ENCODE assay signal across 8 mouse cellular contexts in the genomic region with DNA sequence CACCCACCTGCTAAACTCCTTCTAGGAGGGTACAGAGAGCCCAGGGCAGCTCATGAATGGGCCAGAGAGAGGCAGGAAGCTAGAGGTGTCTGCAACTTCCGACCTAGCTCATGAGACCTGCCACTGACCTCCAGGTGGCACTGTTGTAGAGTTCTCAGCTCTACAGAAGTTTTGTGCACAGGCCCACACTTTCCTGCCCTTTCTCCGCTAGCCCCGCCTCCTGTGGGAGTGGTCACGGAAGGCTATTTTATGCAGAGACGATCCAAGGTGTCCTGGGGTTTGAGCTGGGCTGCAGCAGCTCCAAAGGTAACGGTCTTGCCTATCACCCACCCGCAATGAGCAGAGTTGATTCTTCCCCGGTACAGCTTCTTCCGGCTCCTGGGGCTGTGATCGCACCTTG. TPM values are rescaled to one million over a fixed set of nuclear protein-coding genes. Genes with fewer than 3 reads are reported as not detected.
DNase-seq lines count a peak whose midpoint lies in the region; ATAC-seq and TF ChIP-seq lines count a peak whose summit lies in the region.

No protein-coding gene starts in this region.

- peak; percentile 67 for TF ChIP-seq CTCF in midbrain, postnatal 0 days (IDR thresholded peaks at IDR 0.05)

- TF ChIP-seq POLR2A in limb, embryonic 14.5 days (IDR thresholded peaks at IDR 0.05; ENCODE audit: borderline replicate concordance, extremely low read depth, insufficient read depth, insufficient read length): no peak

- peak; percentile 44; the same call in 1 of the 2 replicates for ATAC-seq in midbrain, embryonic 11.5 days (ENCODE audit: low FRiP score)
- no peak for ATAC-seq in midbrain, embryonic 16.5 days
- ATAC-seq in hindbrain, embryonic 14.5 days (ENCODE audit: low FRiP score): no peak
- ATAC-seq in limb, embryonic 14.5 days (ENCODE audit: low FRiP score, low read depth): peak; percentile 76
- ATAC-seq in midbrain, postnatal 0 days (ENCODE audit: low FRiP score): no peak

- peak overlapping the region; percentile 27; the same call in 1 of the 2 replicates for H3K4me2 ChIP-seq in midbrain, embryonic 11.5 days
- no peak overlapping the region for H3K4me2 ChIP-seq in midbrain, embryonic 16.5 days (ENCODE audit: low read length)
- no peak overlapping the region for H3K4me2 ChIP-seq in hindbrain, embryonic 14.5 days (replicated peaks)
- peak overlapping the region; percentile 34 for H3K4me2 ChIP-seq in limb, embryonic 14.5 days (replicated peaks; ENCODE audit: low read depth, low read length, severe bottlenecking)
- H3K4me2 ChIP-seq in midbrain, postnatal 0 days (ENCODE audit: low read depth, low read length, poor library complexity, severe bottlenecking): no peak overlapping the region

- DNase-seq in midbrain, embryonic 11.5 days (ENCODE audit: low spot score, missing footprints): peak; percentile 94
- peak; percentile 68 for DNase-seq in gastrocnemius, adult 18-20 months (ENCODE audit: low spot score)
- peak; percentile 40 for DNase-seq in hindbrain, embryonic 14.5 days (ENCODE audit: low spot score)
- DNase-seq in limb, embryonic 14.5 days (ENCODE audit: low spot score): peak; percentile 75
- peak; percentile 71 for DNase-seq in midbrain, postnatal 0 days (ENCODE audit: low spot score)
- DNase-seq in testis, postnatal 10 days (ENCODE audit: low spot score): peak; percentile 93

- no peaks in the 10 kb centered on the region for H3K4me1 ChIP-seq in midbrain, embryonic 11.5 days (ENCODE audit: control insufficient read depth, insufficient read depth, low read length)
- no peaks in the 10 kb centered on the region for H3K4me1 ChIP-seq in midbrain, embryonic 16.5 days (ENCODE audit: control insufficient read depth, insufficient read depth, low read length)
- H3K4me1 ChIP-seq in brown adipose tissue, adult 24 weeks (ENCODE audit: control insufficient read depth, insufficient read depth, insufficient read length, low read length): no peaks in the 10 kb centered on the region
- no peaks in the 10 kb centered on the region for H3K4me1 ChIP-seq in hindbrain, embryonic 14.5 days (replicated peaks; ENCODE audit: control insufficient read depth, insufficient read depth, low read length)
- H3K4me1 ChIP-seq in limb, embryonic 14.5 days (ENCODE audit: control insufficient read depth, insufficient read depth, low read length): no peaks in the 10 kb centered on the region
- H3K4me1 ChIP-seq in midbrain, postnatal 0 days (ENCODE audit: insufficient read depth, low read length): no peaks in the 10 kb centered on the region

- 12% methylated on average over 10 of the region's 10 CpGs for WGBS in midbrain, embryonic 11.5 days
- WGBS in midbrain, embryonic 16.5 days: 13% methylated on average over 10 of the region's 10 CpGs
- 11% methylated on average over 10 of the region's 10 CpGs for WGBS in hindbrain, embryonic 14.5 days
- 7% methylated on average over 10 of the region's 10 CpGs for WGBS in limb, embryonic 14.5 days
- WGBS in midbrain, postnatal 0 days: 14% methylated on average over 10 of the region's 10 CpGs

- H3K9me3 ChIP-seq in midbrain, embryonic 11.5 days (ENCODE audit: control insufficient read depth, low read length): no peaks in the 10 kb centered on the region
- no peaks in the 10 kb centered on the region for H3K9me3 ChIP-seq in midbrain, embryonic 16.5 days (replicated peaks; ENCODE audit: control insufficient read depth, low read length, poor library complexity, severe bottlenecking)
- no peaks in the 10 kb centered on the region for H3K9me3 ChIP-seq in hindbrain, embryonic 14.5 days (ENCODE audit: control insufficient read depth, low read length)
- H3K9me3 ChIP-seq in limb, embryonic 14.5 days (ENCODE audit: control insufficient read depth, low read length): no peaks in the 10 kb centered on the region
- H3K9me3 ChIP-seq in midbrain, postnatal 0 days (ENCODE audit: low read length): no peaks in the 10 kb centered on the region

- no peak overlapping the region for H3K27ac ChIP-seq in midbrain, embryonic 11.5 days (ENCODE audit: low read depth, low read length)
- H3K27ac ChIP-seq in midbrain, embryonic 16.5 days (ENCODE audit: low read length): no peak overlapping the region
- H3K27ac ChIP-seq in brown adipose tissue, adult 24 weeks (replicated peaks; ENCODE audit: low read depth, low read length): no peak overlapping the region
- H3K27ac ChIP-seq in hindbrain, embryonic 14.5 days: no peak overlapping the region
- H3K27ac ChIP-seq in limb, embryonic 14.5 days (replicated peaks; ENCODE audit: low read depth, low read length): no peak overlapping the region
- H3K27ac ChIP-seq in midbrain, postnatal 0 days (ENCODE audit: low read depth, low read length): no peak overlapping the region

- H3K36me3 ChIP-seq in midbrain, embryonic 11.5 days (ENCODE audit: control insufficient read depth, insufficient read depth, low read length): no peaks in the 10 kb centered on the region
- no peaks in the 10 kb centered on the region for H3K36me3 ChIP-seq in midbrain, embryonic 16.5 days (ENCODE audit: control insufficient read depth, insufficient read depth, low read length)
- no peaks in the 10 kb centered on the region for H3K36me3 ChIP-seq in hindbrain, embryonic 14.5 days (replicated peaks; ENCODE audit: control insufficient read depth, insufficient read depth)
- no peaks in the 10 kb centered on the region for H3K36me3 ChIP-seq in limb, embryonic 14.5 days (ENCODE audit: control insufficient read depth, insufficient read depth, low read length)
- no peaks in the 10 kb centered on the region for H3K36me3 ChIP-seq in midbrain, postnatal 0 days (ENCODE audit: insufficient read depth, low read length)

- H3K4me3 ChIP-seq in midbrain, embryonic 11.5 days (ENCODE audit: low read depth, low read length): no peak overlapping the region; the same call in 1 of the 2 replicates
- H3K4me3 ChIP-seq in midbrain, embryonic 16.5 days (ENCODE audit: low read depth, low read length): no peak overlapping the region
- peak overlapping the region; percentile 50 for H3K4me3 ChIP-seq in brown adipose tissue, adult 24 weeks (ENCODE audit: insufficient read depth, low read depth, low read length)
- H3K4me3 ChIP-seq in hindbrain, embryonic 14.5 days (replicated peaks; ENCODE audit: low read length): no peak overlapping the region
- H3K4me3 ChIP-seq in limb, embryonic 14.5 days (replicated peaks; ENCODE audit: low read length): peak overlapping the region; percentile 20
- no peak overlapping the region for H3K4me3 ChIP-seq in midbrain, postnatal 0 days (ENCODE audit: low read depth, low read length)

- H3K9ac ChIP-seq in midbrain, embryonic 11.5 days (ENCODE audit: low read length): no peak overlapping the region
- no peak overlapping the region for H3K9ac ChIP-seq in midbrain, embryonic 16.5 days (ENCODE audit: low read depth, low read length)
- no peak overlapping the region for H3K9ac ChIP-seq in hindbrain, embryonic 14.5 days
- no peak overlapping the region for H3K9ac ChIP-seq in limb, embryonic 14.5 days (ENCODE audit: low read depth, low read length, severe bottlenecking)
- no peak overlapping the region for H3K9ac ChIP-seq in midbrain, postnatal 0 days (replicated peaks; ENCODE audit: low read length, poor library complexity, severe bottlenecking)

- no peaks in the 10 kb centered on the region for H3K27me3 ChIP-seq in midbrain, embryonic 11.5 days (ENCODE audit: control insufficient read depth, insufficient read depth, low read length)
- peaks cover 4% of the 10 kb centered on the region; the same call in 1 of the 2 replicates for H3K27me3 ChIP-seq in midbrain, embryonic 16.5 days (ENCODE audit: control insufficient read depth, insufficient read depth, low read depth, low read length)
- no peaks in the 10 kb centered on the region for H3K27me3 ChIP-seq in hindbrain, embryonic 14.5 days (ENCODE audit: control insufficient read depth, insufficient read depth, low read length)
- no peaks in the 10 kb centered on the region for H3K27me3 ChIP-seq in limb, embryonic 14.5 days (ENCODE audit: control insufficient read depth, insufficient read depth, low read length)
- H3K27me3 ChIP-seq in midbrain, postnatal 0 days (ENCODE audit: insufficient read depth, low read length): no peaks in the 10 kb centered on the region

RNA-seq across cellular contexts. Expression of a gene that starts 20.1 kb away (rescaled TPM):
- polyA plus RNA-seq in midbrain, embryonic 11.5 days (2014; fragmentation: Nextera tagmentation; extraction: Ambion mirVana): 71.6 and 78.5 TPM in 2 replicates
- 58.7 and 66.6 TPM in 2 replicates for polyA plus RNA-seq in midbrain, embryonic 16.5 days (2015; fragmentation: Nextera tagmentation; extraction: Ambion mirVana)
- 48.3 and 52.7 TPM in 2 replicates for polyA plus RNA-seq in brown adipose tissue, adult 24 weeks (2012; ENCODE audit: insufficient read depth, insufficient read length, missing spikeins)
- total RNA-seq in gastrocnemius, adult 18-20 months (2021): 10 to 100 TPM; 32.5 to 34.9 TPM
- 57.6 and 58.7 TPM in 2 replicates for polyA plus RNA-seq in hindbrain, embryonic 14.5 days (2014; fragmentation: Nextera tagmentation; extraction: Ambion mirVana)
- polyA plus RNA-seq in limb, embryonic 14.5 days (2012; rRNA removed): 28.5 and 38.8 TPM in 2 replicates
- 84.8 and 98.0 TPM in 2 replicates for polyA plus RNA-seq in limb, embryonic 14.5 days (2014; fragmentation: Nextera tagmentation; extraction: Ambion mirVana)
- total RNA-seq in midbrain, postnatal 0 days (2014; rRNA removed): 45.0 and 65.4 TPM in 2 replicates
- polyA plus RNA-seq in midbrain, postnatal 0 days (2015; fragmentation: Nextera tagmentation; extraction: Ambion mirVana): 64.4 and 65.6 TPM in 2 replicates

RNA-seq across cellular contexts. Expression of a gene that starts 20.1 kb away (rescaled TPM):
- polyA plus RNA-seq in midbrain, embryonic 11.5 days (2014; fragmentation: Nextera tagmentation; extraction: Ambion mirVana): 12.7 and 12.9 TPM in 2 replicates
- polyA plus RNA-seq in midbrain, embryonic 16.5 days (2015; fragmentation: Nextera tagmentation; extraction: Ambion mirVana): 14.4 and 15.1 TPM in 2 replicates
- 4.5 TPM in 2 replicates for polyA plus RNA-seq in brown adipose tissue, adult 24 weeks (2012; ENCODE audit: insufficient read depth, insufficient read length, missing spikeins)
- 1 to 10 TPM; 5.6 to 7.8 TPM for total RNA-seq in gastrocnemius, adult 18-20 months (2021)
- 10.0 and 13.3 TPM in 2 replicates for polyA plus RNA-seq in hindbrain, embryonic 14.5 days (2014; fragmentation: Nextera tagmentation; extraction: Ambion mirVana)
- polyA plus RNA-seq in limb, embryonic 14.5 days (2012; rRNA removed): 20.7 and 30.7 TPM in 2 replicates
- polyA plus RNA-seq in limb, embryonic 14.5 days (2014; fragmentation: Nextera tagmentation; extraction: Ambion mirVana): 12.9 and 15.4 TPM in 2 replicates
- total RNA-seq in midbrain, postnatal 0 days (2014; rRNA removed): 19.3 and 26.5 TPM in 2 replicates
- 10.9 and 15.2 TPM in 2 replicates for polyA plus RNA-seq in midbrain, postnatal 0 days (2015; fragmentation: Nextera tagmentation; extraction: Ambion mirVana)

RNA-seq across cellular contexts. Expression of a gene that starts 21.8 kb away (rescaled TPM):
- polyA plus RNA-seq in midbrain, embryonic 11.5 days (2014; fragmentation: Nextera tagmentation; extraction: Ambion mirVana): 114 and 122 TPM in 2 replicates
- 81.8 and 82.1 TPM in 2 replicates for polyA plus RNA-seq in midbrain, embryonic 16.5 days (2015; fragmentation: Nextera tagmentation; extraction: Ambion mirVana)
- 16.7 and 22.2 TPM in 2 replicates for polyA plus RNA-seq in brown adipose tissue, adult 24 weeks (2012; ENCODE audit: insufficient read depth, insufficient read length, missing spikeins)
- total RNA-seq in gastrocnemius, adult 18-20 months (2021): 10 to 100 TPM; 30.5 to 31.4 TPM
- polyA plus RNA-seq in hindbrain, embryonic 14.5 days (2014; fragmentation: Nextera tagmentation; extraction: Ambion mirVana): 65.7 and 74.2 TPM in 2 replicates
- 59.0 and 66.7 TPM in 2 replicates for polyA plus RNA-seq in limb, embryonic 14.5 days (2012; rRNA removed)
- polyA plus RNA-seq in limb, embryonic 14.5 days (2014; fragmentation: Nextera tagmentation; extraction: Ambion mirVana): 92.1 and 106 TPM in 2 replicates
- total RNA-seq in midbrain, postnatal 0 days (2014; rRNA removed): 32.0 and 36.1 TPM in 2 replicates
- polyA plus RNA-seq in midbrain, postnatal 0 days (2015; fragmentation: Nextera tagmentation; extraction: Ambion mirVana): 68.3 and 75.0 TPM in 2 replicates

RNA-seq across cellular contexts. Expression of a gene that starts 21.8 kb away (rescaled TPM):
- 18.1 and 18.8 TPM in 2 replicates for polyA plus RNA-seq in midbrain, embryonic 11.5 days (2014; fragmentation: Nextera tagmentation; extraction: Ambion mirVana)
- polyA plus RNA-seq in midbrain, embryonic 16.5 days (2015; fragmentation: Nextera tagmentation; extraction: Ambion mirVana): 47.7 and 49.4 TPM in 2 replicates
- polyA plus RNA-seq in brown adipose tissue, adult 24 weeks (2012; ENCODE audit: insufficient read depth, insufficient read length, missing spikeins): 14.1 and 14.7 TPM in 2 replicates
- 10 to 100 TPM; 28.7 to 32.7 TPM for total RNA-seq in gastrocnemius, adult 18-20 months (2021)
- polyA plus RNA-seq in hindbrain, embryonic 14.5 days (2014; fragmentation: Nextera tagmentation; extraction: Ambion mirVana): 35.1 and 36.8 TPM in 2 replicates
- polyA plus RNA-seq in limb, embryonic 14.5 days (2012; rRNA removed): 33.7 and 40.5 TPM in 2 replicates
- polyA plus RNA-seq in limb, embryonic 14.5 days (2014; fragmentation: Nextera tagmentation; extraction: Ambion mirVana): 12.6 and 13.4 TPM in 2 replicates
- total RNA-seq in midbrain, postnatal 0 days (2014; rRNA removed): 70.3 and 78.3 TPM in 2 replicates
- 49.3 and 50.3 TPM in 2 replicates for polyA plus RNA-seq in midbrain, postnatal 0 days (2015; fragmentation: Nextera tagmentation; extraction: Ambion mirVana)

RNA-seq across cellular contexts. Expression of a gene that starts 21.8 kb away (rescaled TPM):
- polyA plus RNA-seq in midbrain, embryonic 11.5 days (2014; fragmentation: Nextera tagmentation; extraction: Ambion mirVana): 63.6 and 79.2 TPM in 2 replicates
- 78.6 and 86.2 TPM in 2 replicates for polyA plus RNA-seq in midbrain, embryonic 16.5 days (2015; fragmentation: Nextera tagmentation; extraction: Ambion mirVana)
- 32.5 and 43.2 TPM in 2 replicates for polyA plus RNA-seq in brown adipose tissue, adult 24 weeks (2012; ENCODE audit: insufficient read depth, insufficient read length, missing spikeins)
- 100 to 1,000 TPM; 109 to 115 TPM for total RNA-seq in gastrocnemius, adult 18-20 months (2021)
- polyA plus RNA-seq in hindbrain, embryonic 14.5 days (2014; fragmentation: Nextera tagmentation; extraction: Ambion mirVana): 95.5 and 100 TPM in 2 replicates
- polyA plus RNA-seq in limb, embryonic 14.5 days (2012; rRNA removed): 159 and 188 TPM in 2 replicates
- polyA plus RNA-seq in limb, embryonic 14.5 days (2014; fragmentation: Nextera tagmentation; extraction: Ambion mirVana): 86.6 and 89.3 TPM in 2 replicates
- total RNA-seq in midbrain, postnatal 0 days (2014; rRNA removed): 164 and 176 TPM in 2 replicates
- 59.8 and 63.6 TPM in 2 replicates for polyA plus RNA-seq in midbrain, postnatal 0 days (2015; fragmentation: Nextera tagmentation; extraction: Ambion mirVana)

Comparison
In these comparisons a context has a peak if more than half of its experiments do, and no peak if none do; other contexts are left out.
1. ATAC-seq: peak in midbrain, embryonic 11.5 days (single experiment) and limb, embryonic 14.5 days (single experiment); none in midbrain, embryonic 16.5 days (single experiment), hindbrain, embryonic 14.5 days (single experiment) and midbrain, postnatal 0 days (single experiment).
2. H3K4me2 ChIP-seq: peak in midbrain, embryonic 11.5 days (single experiment) and limb, embryonic 14.5 days (single experiment); none in midbrain, embryonic 16.5 days (single experiment), hindbrain, embryonic 14.5 days (single experiment) and midbrain, postnatal 0 days (single experiment).
3. DNase-seq: peak in every context shown above with its lines; median percentile 94 in midbrain, embryonic 11.5 days; 93 in testis, postnatal 10 days; 75 in limb, embryonic 14.5 days; 71 in midbrain, postnatal 0 days; 68 in gastrocnemius, adult 18-20 months; 40 in hindbrain, embryonic 14.5 days.
4. H3K4me3 ChIP-seq: peak in brown adipose tissue, adult 24 weeks (single experiment) and limb, embryonic 14.5 days (single experiment); none in midbrain, embryonic 11.5 days (single experiment), midbrain, embryonic 16.5 days (single experiment), hindbrain, embryonic 14.5 days (single experiment) and midbrain, postnatal 0 days (single experiment).